Mouse (Mus musculus): ENCODE data around the gene Col4a4. TPM values are rescaled to one million over a fixed set of nuclear protein-coding genes. Genes with fewer than 3 reads are reported as not detected.

The Col4a4 gene
- polyA plus RNA-seq, 1 experiment = 0.15 TPM

- Histone ChIP-seq H3K4me3 (replicated peaks; ENCODE audit: control insufficient read depth, low read depth, low read length) (no peak overlapping the region), H3K27ac (ENCODE audit: control insufficient read depth, insufficient read depth, low read depth, low read length, poor library complexity) (no peak overlapping the region), H3K4me1 (ENCODE audit: control insufficient read depth, insufficient read depth, low read length) (no peaks in the 10 kb centered on the region)
- WGBS = 81% methylated on average over 4 of the region's 4 CpGs
- TF ChIP-seq POLR2A (IDR thresholded peaks at IDR 0.05; ENCODE audit: borderline replicate concordance, control insufficient read depth, low read depth, low read length) = no peak
- no peak for TF ChIP-seq CTCF (IDR thresholded peaks at IDR 0.05; ENCODE audit: control insufficient read depth, insufficient read depth, low read length)
These were observed 171.0 kb downstream of the Col4a4 start for GRCm38 (mm10) chr1:82415641-82416040.

DNA sequence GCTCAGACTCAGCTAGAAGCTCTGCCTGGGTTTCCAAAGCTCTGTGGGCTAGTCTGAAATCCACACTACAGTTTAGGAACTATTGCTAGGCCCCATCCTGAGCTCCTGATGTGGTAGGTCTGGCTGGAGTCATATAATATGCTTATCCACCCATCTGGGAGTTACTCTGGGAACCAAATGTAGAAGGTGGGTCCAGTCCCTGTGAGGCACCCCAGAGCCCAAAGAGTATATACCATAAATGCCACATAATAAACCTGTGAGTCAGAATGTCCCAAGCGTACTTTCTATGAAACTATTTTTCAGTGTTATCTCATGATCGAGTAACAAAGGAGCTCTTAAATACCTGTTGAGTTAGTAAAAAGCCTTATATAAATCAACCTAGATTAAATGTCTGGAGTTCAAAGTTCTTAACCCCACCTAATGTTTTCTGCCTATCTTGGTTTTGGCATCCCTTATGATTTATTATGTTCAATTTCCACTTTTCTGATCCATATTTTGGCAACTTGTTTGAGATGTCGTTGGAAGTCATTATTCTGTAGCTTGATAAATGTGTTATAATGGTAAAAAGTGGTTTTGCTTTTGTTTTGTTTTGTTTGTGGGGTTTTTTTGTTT, 172.1 kb downstream of the Col4a4 start:
- H3K4me3 ChIP-seq (replicated peaks; ENCODE audit: control insufficient read depth, low read depth, low read length) = no peak overlapping the region
- no peaks in the 10 kb centered on the region for H3K4me1 ChIP-seq (ENCODE audit: control insufficient read depth, insufficient read depth, low read length)
- TF ChIP-seq POLR2A (IDR thresholded peaks at IDR 0.05; ENCODE audit: borderline replicate concordance, control insufficient read depth, low read depth, low read length) = no peak
- no peak for TF ChIP-seq CTCF (IDR thresholded peaks at IDR 0.05; ENCODE audit: control insufficient read depth, insufficient read depth, low read length)
- no peak overlapping the region for H3K27ac ChIP-seq (ENCODE audit: control insufficient read depth, insufficient read depth, low read depth, low read length, poor library complexity)
- WGBS = 82% methylated on average over 3 of the region's 3 CpGs

GRCm38 (mm10) chr1:82412085-82412484, 174.6 kb downstream of the Col4a4 start:
- TF ChIP-seq POLR2A (IDR thresholded peaks at IDR 0.05; ENCODE audit: borderline replicate concordance, control insufficient read depth, low read depth, low read length) = no peak
- TF ChIP-seq CTCF (IDR thresholded peaks at IDR 0.05; ENCODE audit: control insufficient read depth, insufficient read depth, low read length) = no peak
- 72% methylated on average over 4 of the region's 4 CpGs for WGBS
- H3K27ac ChIP-seq (ENCODE audit: control insufficient read depth, insufficient read depth, low read depth, low read length, poor library complexity) = no peak overlapping the region

GRCm38 (mm10) chr1:82411521-82411920, 175.1 kb downstream of the Col4a4 start:
- WGBS = 86% methylated on average over 5 of the region's 5 CpGs
- TF ChIP-seq CTCF (IDR thresholded peaks at IDR 0.05; ENCODE audit: control insufficient read depth, insufficient read depth, low read length) (no peak), POLR2A (IDR thresholded peaks at IDR 0.05; ENCODE audit: borderline replicate concordance, control insufficient read depth, low read depth, low read length) (no peak)
- H3K4me1 ChIP-seq (ENCODE audit: control insufficient read depth, insufficient read depth, low read length) = no peaks in the 10 kb centered on the region
- H3K27ac ChIP-seq (ENCODE audit: control insufficient read depth, insufficient read depth, low read depth, low read length, poor library complexity) = no peak overlapping the region
- no peak overlapping the region for H3K4me3 ChIP-seq (replicated peaks; ENCODE audit: control insufficient read depth, low read depth, low read length)

More at GRCm38 (mm10) chr1:82412085-82412484, 174.6 kb downstream of the Col4a4 start:
- H3K4me3 ChIP-seq (replicated peaks; ENCODE audit: control insufficient read depth, low read depth, low read length) = no peak overlapping the region
- H3K4me1 ChIP-seq (ENCODE audit: control insufficient read depth, insufficient read depth, low read length) = no peaks in the 10 kb centered on the region

GRCm38 (mm10) chr1:82410548-82410947, 176.1 kb downstream of the Col4a4 start:
- no peak overlapping the region for H3K27ac ChIP-seq (ENCODE audit: control insufficient read depth, insufficient read depth, low read depth, low read length, poor library complexity)
- no peak overlapping the region for H3K4me3 ChIP-seq (replicated peaks; ENCODE audit: control insufficient read depth, low read depth, low read length)
- H3K4me1 ChIP-seq (ENCODE audit: control insufficient read depth, insufficient read depth, low read length) = no peaks in the 10 kb centered on the region
- WGBS = 75% methylated on average over 3 of the region's 3 CpGs
- TF ChIP-seq CTCF (IDR thresholded peaks at IDR 0.05; ENCODE audit: control insufficient read depth, insufficient read depth, low read length) (no peak), POLR2A (IDR thresholded peaks at IDR 0.05; ENCODE audit: borderline replicate concordance, control insufficient read depth, low read depth, low read length) (no peak)

- H3K4me1 ChIP-seq (ENCODE audit: control insufficient read depth, insufficient read depth, low read length) = no peaks in the 10 kb centered on the region
- H3K4me3 ChIP-seq (replicated peaks; ENCODE audit: control insufficient read depth, low read depth, low read length) = no peak overlapping the region
- no peak overlapping the region for H3K27ac ChIP-seq (ENCODE audit: control insufficient read depth, insufficient read depth, low read depth, low read length, poor library complexity)
- TF ChIP-seq CTCF (IDR thresholded peaks at IDR 0.05; ENCODE audit: control insufficient read depth, insufficient read depth, low read length) = no peak
- TF ChIP-seq POLR2A (IDR thresholded peaks at IDR 0.05; ENCODE audit: borderline replicate concordance, control insufficient read depth, low read depth, low read length) = no peak
- 86% methylated on average over 9 of the region's 9 CpGs for WGBS
These were observed 177.4 kb downstream of the Col4a4 start for GRCm38 (mm10) chr1:82409271-82409670.

- Histone ChIP-seq H3K4me1 (ENCODE audit: control insufficient read depth, insufficient read depth, low read length) (no peaks in the 10 kb centered on the region), H3K27ac (ENCODE audit: control insufficient read depth, insufficient read depth, low read depth, low read length, poor library complexity) (no peak overlapping the region), H3K4me3 (replicated peaks; ENCODE audit: control insufficient read depth, low read depth, low read length) (no peak overlapping the region)
- 75% methylated on average over 3 of the region's 3 CpGs for WGBS
- TF ChIP-seq CTCF (IDR thresholded peaks at IDR 0.05; ENCODE audit: control insufficient read depth, insufficient read depth, low read length) (no peak), POLR2A (IDR thresholded peaks at IDR 0.05; ENCODE audit: borderline replicate concordance, control insufficient read depth, low read depth, low read length) (no peak)
These were observed 178.9 kb downstream of the Col4a4 start for GRCm38 (mm10) chr1:82407786-82408185.

Other genes starting within 250 kb of the Col4a4 start
- gene Col4a3, start 72 bp upstream of the Col4a4 start, polyA plus RNA-seq (2011; ENCODE audit: insufficient read depth, insufficient read length, low replicate concordance, missing spikeins) = 1.1 and 2.5 TPM in 2 replicates
- 62.4 and 62.8 TPM in 2 replicates for gene Mff, start 138.0 kb upstream of the Col4a4 start, polyA plus RNA-seq (2011; ENCODE audit: insufficient read depth, insufficient read length, low replicate concordance, missing spikeins)
- not detected in 2 replicates for gene Tm4sf20, start 181.6 kb upstream of the Col4a4 start, polyA plus RNA-seq (2011; ENCODE audit: insufficient read depth, insufficient read length, low replicate concordance, missing spikeins)
- not detected in 2 replicates for gene Gm47791, start 184.4 kb upstream of the Col4a4 start, polyA plus RNA-seq (2011; ENCODE audit: insufficient read depth, insufficient read length, low replicate concordance, missing spikeins)